Mouse (Mus musculus): ENCODE measurements at regions not wholly inside any gene's neighbourhood (a gene's known extent, or its start where the extent isn't known, plus 50 kb on each side); places are given as distances from the start of the nearest gene placed in this dataset.

- TF ChIP-seq CTCF (IDR thresholded peaks at IDR 0.05; ENCODE audit: extremely low read depth, insufficient read depth, low read length) (no peak), POLR2A (IDR thresholded peaks at IDR 0.05; ENCODE audit: extremely low read depth, insufficient read depth, low read length) (no peak)
These were observed 189.6 kb upstream of the Spaca1 start for GRCm38 (mm10) chr4:34239624-34240023.

Measured in cortical plate, adult 2 months (tissue).